Mouse (Mus musculus): Measurements from ENCODE around the gene Bscl2. TPM values are rescaled to one million over a fixed set of nuclear protein-coding genes. Genes with fewer than 3 reads are reported as not detected.

Bscl2 gene
- total and polyA plus RNA-seq, 2 experiments, result 27.7 to 131 TPM

- Histone ChIP-seq H3K4me3 (ENCODE audit: insufficient read depth, low read depth, low read length) (no peak overlapping the region), H3K27ac (replicated peaks; ENCODE audit: insufficient read depth, low read depth, low read length) (no peak overlapping the region), H3K9ac (ENCODE audit: low read depth, low read length) (no peak overlapping the region), H3K4me1 (ENCODE audit: control insufficient read depth, insufficient read depth, low read length) (peaks cover 11% of the 10 kb centered on the region), H3K79me2 (ENCODE audit: control insufficient read depth, insufficient read depth, low read length) (peaks cover 8% of the 10 kb centered on the region; the same call in 1 of the 2 replicates), H3K36me3 (ENCODE audit: control insufficient read depth, insufficient read depth, low read length) (peaks cover 21% of the 10 kb centered on the region), H3K27me3 (ENCODE audit: control insufficient read depth, insufficient read depth, low read length) (no peaks in the 10 kb centered on the region)
- no peak for TF ChIP-seq CTCF (IDR thresholded peaks at IDR 0.05; ENCODE audit: low read depth, low read length)
- TF ChIP-seq POLR2A (IDR thresholded peaks at IDR 0.05; ENCODE audit: extremely low read depth, insufficient read depth, low read length), result no peak
- no peak for DNase-seq (ENCODE audit: extremely low read depth, low read depth, low spot score)
- 84% methylated on average over 11 of the region's 11 CpGs for WGBS
Measured at GRCm38 (mm10) chr19:8815812-8816211, 21.5 kb upstream of the Bscl2 start.

DNA sequence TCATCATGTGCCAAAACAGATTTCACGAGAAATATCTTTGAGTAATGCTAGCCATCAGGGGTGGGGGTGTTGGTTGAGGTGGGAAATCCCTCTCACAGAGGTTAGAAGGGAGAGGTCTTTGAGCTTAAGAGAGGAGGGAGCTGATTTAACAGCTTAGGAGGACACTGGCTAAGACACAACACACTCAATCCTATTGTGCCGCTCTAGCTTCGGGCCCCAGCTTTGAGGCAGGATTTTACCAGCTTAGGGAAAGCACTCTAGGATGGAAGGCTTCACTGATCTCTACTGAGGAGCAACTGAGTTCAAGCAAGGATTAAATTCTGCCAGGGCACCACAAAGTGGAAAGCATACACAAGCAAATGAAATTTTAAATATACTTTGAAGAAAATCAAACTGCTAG is 20.3 kb upstream of the Bscl2 start:
- Histone ChIP-seq H3K4me1 (ENCODE audit: control insufficient read depth, insufficient read depth, low read length) (peaks cover 13% of the 10 kb centered on the region), H3K36me3 (ENCODE audit: control insufficient read depth, insufficient read depth, low read length) (peaks cover 16% of the 10 kb centered on the region), H3K27ac (replicated peaks; ENCODE audit: insufficient read depth, low read depth, low read length) (no peak overlapping the region), H3K79me2 (ENCODE audit: control insufficient read depth, insufficient read depth, low read length) (peaks cover 10% of the 10 kb centered on the region; the same call in 1 of the 2 replicates), H3K27me3 (ENCODE audit: control insufficient read depth, insufficient read depth, low read length) (no peaks in the 10 kb centered on the region), H3K4me3 (ENCODE audit: insufficient read depth, low read depth, low read length) (no peak overlapping the region), H3K9ac (ENCODE audit: low read depth, low read length) (no peak overlapping the region)
- WGBS, result 71% methylated on average over 3 of the region's 3 CpGs
- DNase-seq (ENCODE audit: extremely low read depth, low read depth, low spot score), result no peak
- TF ChIP-seq POLR2A (IDR thresholded peaks at IDR 0.05; ENCODE audit: extremely low read depth, insufficient read depth, low read length) (no peak), CTCF (IDR thresholded peaks at IDR 0.05; ENCODE audit: low read depth, low read length) (no peak)

DNA sequence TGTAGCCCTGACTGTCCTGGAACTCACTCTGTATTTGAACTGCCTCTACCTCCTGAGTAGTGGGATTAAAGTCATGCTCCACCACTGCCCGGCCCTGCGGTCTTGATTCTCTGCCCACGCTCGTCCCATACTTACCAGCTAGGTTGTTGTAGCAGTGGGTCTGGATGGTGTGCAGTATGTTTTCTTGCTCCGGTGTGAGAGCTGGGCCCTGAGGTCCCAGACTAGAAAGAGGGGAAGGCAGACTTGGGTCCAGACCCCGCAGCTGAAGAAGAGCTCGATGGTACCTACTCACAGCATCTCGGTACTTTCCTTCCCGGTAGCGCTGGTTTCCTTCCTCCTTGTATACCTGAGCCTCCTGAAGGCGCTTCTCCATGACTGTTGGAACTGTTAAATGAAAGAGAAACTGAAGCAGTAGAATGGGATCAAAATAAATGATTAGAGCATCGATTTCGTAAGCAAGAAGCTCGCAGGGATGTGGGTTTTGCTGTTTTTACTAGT is 18.9 kb upstream of the Bscl2 start:
- peaks cover 18% of the 10 kb centered on the region for H3K4me1 ChIP-seq (ENCODE audit: control insufficient read depth, insufficient read depth, low read length)
- H3K36me3 ChIP-seq (ENCODE audit: control insufficient read depth, insufficient read depth, low read length), result peaks cover 14% of the 10 kb centered on the region
- peaks cover 10% of the 10 kb centered on the region; the same call in 1 of the 2 replicates for H3K79me2 ChIP-seq (ENCODE audit: control insufficient read depth, insufficient read depth, low read length)
- DNase-seq (ENCODE audit: extremely low read depth, low read depth, low spot score), result no peak
- H3K9ac ChIP-seq (ENCODE audit: low read depth, low read length), result peak overlapping the region; percentile 78
- H3K4me3 ChIP-seq (ENCODE audit: insufficient read depth, low read depth, low read length), result peak overlapping the region; percentile 82
- no peaks in the 10 kb centered on the region for H3K27me3 ChIP-seq (ENCODE audit: control insufficient read depth, insufficient read depth, low read length)
- peak overlapping the region; percentile 95 for H3K27ac ChIP-seq (replicated peaks; ENCODE audit: insufficient read depth, low read depth, low read length)
- 13% methylated on average over 14 of the region's 14 CpGs for WGBS
- no peak for TF ChIP-seq CTCF (IDR thresholded peaks at IDR 0.05; ENCODE audit: low read depth, low read length)
- TF ChIP-seq POLR2A (IDR thresholded peaks at IDR 0.05; ENCODE audit: extremely low read depth, insufficient read depth, low read length), result no peak

- TF ChIP-seq POLR2A (IDR thresholded peaks at IDR 0.05; ENCODE audit: extremely low read depth, insufficient read depth, low read length) (peak; percentile 60; the same call in 1 of the 2 replicates), CTCF (IDR thresholded peaks at IDR 0.05; ENCODE audit: low read depth, low read length) (no peak)
- under 1% methylated on average over 33 of the region's 33 CpGs for WGBS
- H3K4me1 ChIP-seq (ENCODE audit: control insufficient read depth, insufficient read depth, low read length), result peaks cover 18% of the 10 kb centered on the region
- peak; percentile 97 for DNase-seq (ENCODE audit: extremely low read depth, low read depth, low spot score)
- peaks cover 21% of the 10 kb centered on the region for H3K36me3 ChIP-seq (ENCODE audit: control insufficient read depth, insufficient read depth, low read length)
- H3K79me2 ChIP-seq (ENCODE audit: control insufficient read depth, insufficient read depth, low read length), result peaks cover 10% of the 10 kb centered on the region; the same call in 1 of the 2 replicates
- peak within 1 kb of the TSS; percentile 82 for H3K4me3 ChIP-seq (ENCODE audit: insufficient read depth, low read depth, low read length)
- peak within 1 kb of the TSS; percentile 96 for H3K27ac ChIP-seq (replicated peaks; ENCODE audit: insufficient read depth, low read depth, low read length)
- no peaks in the 10 kb centered on the region for H3K27me3 ChIP-seq (ENCODE audit: control insufficient read depth, insufficient read depth, low read length)
- peak within 1 kb of the TSS; percentile 93 for H3K9ac ChIP-seq (ENCODE audit: low read depth, low read length)
Measured at GRCm38 (mm10) chr19:8818801-8819595, 18.3 kb upstream of the Bscl2 start, which contains the start of gene Ttc9c. Gene Ttc9c, minus strand, starts transcription at chr19:8819333.

- TF ChIP-seq CTCF (IDR thresholded peaks at IDR 0.05; ENCODE audit: low read depth, low read length), result no peak
- peak; percentile 91 for TF ChIP-seq POLR2A (IDR thresholded peaks at IDR 0.05; ENCODE audit: extremely low read depth, insufficient read depth, low read length)
- Histone ChIP-seq H3K27me3 (ENCODE audit: control insufficient read depth, insufficient read depth, low read length) (no peaks in the 10 kb centered on the region), H3K4me1 (ENCODE audit: control insufficient read depth, insufficient read depth, low read length) (peaks cover 18% of the 10 kb centered on the region), H3K36me3 (ENCODE audit: control insufficient read depth, insufficient read depth, low read length) (peaks cover 25% of the 10 kb centered on the region), H3K27ac (replicated peaks; ENCODE audit: insufficient read depth, low read depth, low read length) (peak within 1 kb of the TSS; percentile 96), H3K9ac (ENCODE audit: low read depth, low read length) (peak within 1 kb of the TSS; percentile 93), H3K4me3 (ENCODE audit: insufficient read depth, low read depth, low read length) (peak within 1 kb of the TSS; percentile 82), H3K79me2 (ENCODE audit: control insufficient read depth, insufficient read depth, low read length) (peaks cover 10% of the 10 kb centered on the region; the same call in 1 of the 2 replicates)
- peak; percentile 95 for DNase-seq (ENCODE audit: extremely low read depth, low read depth, low spot score)
- WGBS, result under 1% methylated on average over 82 of the region's 83 CpGs
Measured at GRCm38 (mm10) chr19:8819596-8820423, 17.5 kb upstream of the Bscl2 start, which contains the start of gene Hnrnpul2. Gene Hnrnpul2, plus strand, starts transcription at chr19:8820010.

Measured in liver, adult 2 months (tissue).